Mouse (Mus musculus) thymus, postnatal 10 days (tissue): ENCODE data around the gene Rgmb.

Source experiments
- DNase-seq, 2 experiments: peaks; one replicate each; pipeline ENCODE4 v3.0.0; 2021; ENCODE audit warnings: low spot score in 2 of 2

The Rgmb gene

DNA sequence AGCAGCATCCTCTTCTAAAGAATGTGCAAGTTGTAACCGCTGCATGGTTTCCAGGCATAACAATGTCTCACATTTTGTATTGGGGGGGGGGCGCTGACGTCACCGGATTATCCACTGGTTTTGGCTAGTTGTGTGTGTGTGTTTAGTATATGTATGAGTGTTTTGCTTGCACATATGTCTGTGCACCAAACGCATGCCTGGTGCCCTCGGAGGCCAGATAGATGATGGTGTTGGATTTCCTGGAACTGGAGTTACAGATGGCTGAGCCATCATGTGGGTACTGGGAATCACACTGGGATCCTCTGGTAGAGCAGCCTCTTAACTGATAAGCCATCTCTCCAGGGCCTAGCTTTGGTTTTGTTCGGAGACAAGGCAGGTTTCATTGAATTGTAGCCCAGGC is 8.5 kb downstream of the Rgmb start:
- DNase-seq, result no peak

DNA sequence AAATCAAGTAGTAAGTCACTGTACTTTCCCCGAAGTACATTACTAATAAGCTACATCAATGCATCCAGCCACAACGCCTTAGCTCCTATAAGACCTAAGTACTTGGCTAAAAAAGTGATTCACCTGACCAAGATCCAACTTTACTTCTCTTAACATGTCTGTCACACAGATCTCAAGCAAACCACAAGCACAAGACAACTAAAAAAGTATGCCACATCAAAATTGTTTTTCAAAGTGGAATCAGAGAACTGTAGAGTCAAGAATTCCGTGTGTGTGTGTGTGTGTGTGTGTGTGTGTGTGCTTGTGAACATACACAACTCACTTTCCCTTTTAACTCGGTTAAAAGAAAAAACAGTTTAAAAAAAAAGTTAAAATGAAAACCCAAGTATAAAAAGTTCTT is 9.1 kb downstream of the Rgmb start:
- DNase-seq, result no peak

DNA sequence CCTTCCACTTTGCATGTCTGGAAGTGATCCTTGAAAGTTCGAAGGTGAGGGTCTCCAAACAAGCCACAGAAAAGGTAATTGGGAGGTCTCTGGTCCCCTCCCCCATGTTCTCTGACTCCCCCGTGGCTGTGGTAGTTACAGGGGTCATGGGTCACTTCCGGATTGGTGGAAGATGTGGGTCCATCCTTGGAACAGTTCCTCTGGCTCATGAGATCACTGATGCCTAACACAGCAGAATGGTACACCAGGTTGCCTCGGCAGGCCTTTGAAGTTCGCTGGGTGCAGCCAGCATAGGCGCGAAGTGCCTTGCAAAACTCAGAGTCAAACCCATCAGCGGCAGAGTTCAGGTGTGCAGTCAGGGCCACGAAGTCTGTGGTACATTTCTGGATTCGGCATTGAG is 10.1 kb downstream of the Rgmb start:
- DNase-seq, result no peak

DNA sequence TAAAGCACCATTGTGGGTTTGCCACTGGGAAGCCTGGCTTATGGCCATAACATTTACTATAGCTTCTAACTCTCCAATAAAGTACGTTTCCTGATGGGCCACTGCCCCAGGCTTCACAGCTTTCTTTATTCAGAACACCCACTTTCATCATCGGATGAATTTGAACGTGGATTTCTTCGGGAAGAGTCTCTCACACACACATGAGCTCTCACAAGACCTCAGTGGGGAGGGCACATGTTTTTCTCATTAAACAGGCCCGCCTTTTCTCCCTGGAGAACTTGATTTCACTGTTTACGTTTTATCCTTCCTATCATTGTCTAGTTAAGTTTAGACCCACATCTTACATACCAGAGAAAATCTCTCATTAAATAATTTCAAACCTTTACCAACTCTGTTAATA is 10.7 kb downstream of the Rgmb start:
- DNase-seq, result no peak

DNA sequence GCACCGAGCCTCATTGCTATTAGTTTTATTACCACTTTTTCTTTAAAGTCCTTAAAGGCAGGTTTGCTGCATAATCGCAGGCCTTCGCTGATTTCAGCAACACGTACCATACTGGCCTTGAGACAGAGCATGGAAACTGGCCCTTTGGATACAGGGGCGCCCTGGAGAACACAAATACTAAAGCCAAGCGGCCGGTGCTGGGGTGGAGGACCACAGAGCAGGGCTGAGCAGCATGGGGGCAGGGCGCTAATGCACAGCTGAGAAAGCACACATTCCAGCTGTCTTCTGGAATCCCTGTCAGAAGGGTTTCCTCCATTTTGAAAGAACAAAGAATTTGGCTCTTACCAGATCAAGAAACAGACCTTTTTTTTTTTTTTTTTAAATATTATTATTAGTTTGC is 12.5 kb downstream of the Rgmb start:
- DNase-seq, result no peak

DNA sequence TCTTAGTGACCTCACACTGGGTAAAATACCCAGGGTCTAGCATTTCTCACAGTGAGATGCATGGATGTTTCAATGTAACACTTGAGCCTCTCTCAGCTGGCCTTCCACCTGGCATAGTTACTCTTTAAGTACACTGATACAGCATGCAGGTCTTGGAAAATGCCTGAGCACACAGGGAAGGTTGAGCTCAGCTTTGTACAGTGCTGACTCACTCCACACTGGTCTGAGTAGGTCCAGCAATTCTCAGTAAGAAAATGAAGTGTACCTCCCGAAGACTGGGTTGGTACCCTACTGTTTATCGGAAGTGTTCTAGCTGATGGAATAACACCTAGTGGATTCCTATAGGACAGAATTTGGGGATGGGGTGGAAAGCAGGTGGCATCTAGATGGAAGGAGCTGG is 13.2 kb downstream of the Rgmb start:
- no peak for DNase-seq

DNA sequence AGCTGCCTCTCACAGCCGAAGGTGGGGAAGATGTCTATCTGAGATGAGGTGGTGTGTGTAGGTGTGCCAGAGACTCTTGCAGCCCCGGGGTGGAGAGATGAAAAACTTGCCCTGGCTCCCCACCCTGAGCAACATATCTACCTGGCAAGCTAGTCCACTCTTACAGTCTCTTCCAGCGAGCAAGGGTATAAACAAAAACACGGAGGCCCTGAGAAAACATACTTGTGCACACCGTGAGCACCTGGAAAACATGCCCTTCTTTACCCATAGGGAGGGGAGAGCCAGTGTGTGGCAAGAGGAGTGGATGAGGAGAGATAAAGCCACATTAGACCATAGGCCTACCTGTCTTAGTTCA is 13.8 kb downstream of the Rgmb start:
- no peak for DNase-seq

DNA sequence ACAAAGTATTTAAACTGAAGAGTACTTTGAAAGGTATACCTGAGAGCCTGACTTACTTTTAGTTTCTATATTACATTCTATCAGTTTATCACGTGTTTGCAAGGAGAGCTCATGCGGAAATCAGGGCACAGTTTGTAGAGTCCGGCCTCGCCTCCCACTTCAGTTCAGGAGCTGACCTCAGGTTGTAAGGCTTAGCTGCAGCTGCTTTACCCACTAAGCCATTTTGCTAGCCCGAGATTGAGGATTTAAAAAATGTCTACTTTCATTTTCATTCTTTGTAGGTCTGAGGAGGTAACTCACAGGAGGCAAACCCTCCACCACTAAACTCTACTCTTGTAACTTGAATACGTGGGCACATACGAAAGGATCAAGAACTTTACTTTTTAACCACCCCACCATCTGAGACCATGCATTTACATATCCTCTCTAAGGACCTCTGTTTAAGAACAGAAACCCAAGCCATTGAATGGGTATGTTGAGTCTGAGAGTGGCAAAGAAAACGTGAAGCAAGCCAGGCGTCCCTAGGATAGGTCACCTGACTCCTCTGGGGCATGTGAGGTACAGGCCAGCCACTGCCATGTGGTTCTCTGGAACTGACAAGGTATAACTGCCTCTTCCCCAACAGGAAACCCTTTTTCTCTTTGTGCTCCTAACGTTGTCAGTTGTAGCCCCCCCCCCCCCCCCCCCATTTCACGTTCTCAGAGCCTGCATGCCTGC is 14.3 kb downstream of the Rgmb start:
- no peak for DNase-seq

DNA sequence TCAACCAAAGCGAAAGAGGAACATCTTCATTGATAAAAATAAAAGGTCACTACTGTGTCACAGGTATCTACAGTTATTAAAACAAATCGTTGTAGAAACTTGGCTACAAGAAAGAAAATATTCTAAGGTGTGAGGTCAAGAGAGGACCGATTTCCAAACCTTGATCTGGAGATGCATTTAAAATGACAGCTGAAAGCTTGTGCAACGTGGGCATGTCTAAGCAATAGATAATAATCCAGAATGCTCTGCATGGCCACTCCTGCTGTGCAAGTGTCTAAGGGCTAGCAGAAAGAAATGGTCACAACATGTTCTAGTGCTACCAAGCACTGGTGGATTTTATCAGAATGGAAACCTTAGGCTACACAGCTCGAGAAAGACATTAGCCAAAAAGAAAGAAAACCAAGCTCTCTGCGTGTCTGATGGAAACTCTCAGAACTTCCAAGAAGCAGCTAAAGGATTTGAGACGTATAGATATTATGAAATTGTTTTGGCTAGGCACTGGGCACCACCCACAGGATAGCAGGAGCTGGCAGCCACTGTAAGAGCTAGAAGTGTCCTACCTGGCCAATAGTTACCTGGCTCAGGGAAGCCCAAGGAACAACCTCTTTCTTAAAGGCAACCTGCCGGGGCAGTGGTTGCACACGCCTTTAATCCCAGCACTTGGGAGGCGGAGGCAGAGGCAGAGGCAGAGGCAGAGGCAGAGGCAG is 15.4 kb downstream of the Rgmb start:
- no peak for DNase-seq

DNA sequence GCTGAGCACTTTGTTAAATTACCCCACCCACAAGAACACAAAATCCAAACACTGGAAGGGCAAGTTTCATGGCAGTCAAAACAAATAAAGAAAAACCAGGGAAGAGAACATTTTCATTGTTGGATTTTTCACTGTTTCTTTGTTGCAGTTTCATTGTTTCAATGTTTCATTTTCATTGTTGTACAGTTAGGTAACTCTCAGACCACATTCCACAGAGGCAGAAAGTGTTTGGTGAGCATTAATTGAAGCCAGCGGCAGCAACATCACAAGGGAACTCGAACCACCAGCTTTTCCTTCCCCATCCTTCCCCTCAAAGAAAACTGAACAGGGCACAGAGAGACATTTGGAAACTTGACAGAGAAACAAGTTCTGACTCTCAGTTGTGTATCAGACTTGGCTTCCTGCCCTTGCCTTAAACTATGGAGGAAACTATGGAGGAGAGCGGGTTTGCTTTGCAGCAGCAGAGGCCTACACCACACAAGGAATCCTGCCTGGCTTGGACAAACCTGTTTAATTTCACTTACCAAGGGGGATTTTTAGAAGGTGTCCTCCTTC is 17.1 kb downstream of the Rgmb start:
- DNase-seq, result no peak

DNA sequence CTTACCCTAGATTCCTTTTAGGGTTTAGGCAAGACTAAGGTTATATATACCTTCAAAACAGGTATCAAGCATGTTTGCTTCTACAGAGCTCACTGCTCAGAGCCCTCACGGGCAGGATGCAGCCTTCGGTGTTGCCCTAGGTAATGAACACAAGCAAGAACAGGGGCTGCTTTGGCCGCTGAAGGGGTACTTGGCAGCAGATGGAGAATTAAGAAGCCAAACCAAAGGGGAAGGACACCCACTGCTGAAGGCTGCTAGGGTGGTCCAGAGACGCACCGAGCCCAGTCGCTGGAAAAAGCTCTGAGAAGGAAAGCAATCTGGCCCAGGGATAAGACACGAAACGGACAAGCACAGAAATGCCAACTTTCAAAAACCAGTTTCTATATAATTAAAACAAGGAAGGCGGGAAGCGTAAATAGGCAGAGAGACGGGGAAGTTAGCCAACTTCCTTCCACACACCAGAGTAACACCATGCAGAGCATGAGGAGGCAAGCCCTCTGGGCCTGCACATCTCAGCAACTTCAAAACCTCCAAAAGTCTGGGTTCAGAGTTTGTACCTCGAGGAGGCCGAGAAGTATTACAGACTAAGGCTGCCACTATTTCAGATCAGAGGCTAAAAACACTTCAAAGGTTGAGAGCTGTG is 18.6 kb downstream of the Rgmb start:
- no peak for DNase-seq

DNA sequence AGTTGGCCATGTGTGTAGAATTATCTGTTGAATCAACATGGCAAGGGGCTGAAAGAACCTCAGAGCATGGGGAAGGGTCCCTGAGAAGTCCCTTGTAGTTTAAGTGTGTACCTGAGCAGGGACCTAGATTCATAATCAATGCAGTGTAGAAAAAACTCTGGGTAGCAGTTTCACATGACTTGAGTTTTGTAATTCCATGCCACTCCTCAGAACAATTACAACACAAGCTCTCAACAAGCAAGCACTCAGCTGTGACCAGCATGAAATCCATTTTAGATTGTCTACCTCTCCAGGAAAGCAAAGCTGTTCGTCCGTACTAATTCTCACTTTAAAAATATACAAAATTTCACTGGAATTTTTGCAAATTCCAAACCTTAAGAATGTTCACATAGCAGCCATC is 20.9 kb downstream of the Rgmb start:
- no peak for DNase-seq

DNA sequence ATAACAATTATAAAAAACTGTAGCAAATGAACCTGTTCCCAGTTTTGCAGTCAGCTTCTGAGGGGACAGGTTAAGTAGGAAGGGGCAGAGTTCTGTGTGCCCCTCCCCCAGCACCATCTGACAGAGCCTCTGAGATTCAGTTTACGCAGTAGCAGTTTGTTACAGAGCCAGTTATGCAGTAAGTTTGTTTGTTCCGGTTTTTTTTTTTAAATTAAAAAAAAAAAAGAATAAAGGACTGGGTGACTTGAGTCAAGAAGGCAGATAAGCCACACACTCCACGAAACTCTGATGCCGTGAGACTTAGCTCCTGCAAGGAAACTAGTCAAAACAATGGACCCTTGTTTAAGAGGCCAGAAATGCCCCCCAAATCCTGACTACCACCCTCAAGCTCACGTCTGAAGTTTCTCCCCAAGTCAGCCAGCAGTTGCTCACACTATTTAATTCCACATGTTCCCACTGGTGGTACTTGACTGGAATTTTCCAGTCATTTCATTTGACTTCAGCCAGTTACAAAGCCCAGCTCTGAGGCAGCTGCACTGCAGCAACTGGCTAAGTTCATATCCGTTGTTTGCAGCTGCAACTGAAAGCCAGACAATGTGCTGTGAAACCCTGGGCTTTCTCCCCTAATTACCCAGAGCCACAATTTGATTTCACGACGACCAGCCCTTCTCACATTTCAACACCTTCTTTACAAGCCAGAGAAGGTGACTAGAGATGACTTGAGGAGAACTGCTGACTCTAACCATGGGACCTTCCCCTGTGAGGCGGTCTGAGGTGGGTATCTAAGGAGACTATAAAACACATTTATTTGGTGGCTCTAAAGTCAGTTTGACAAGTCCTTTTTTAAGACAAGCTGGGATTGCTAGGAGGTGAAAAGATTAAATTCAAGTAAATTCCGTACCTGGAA is 22.1 kb downstream of the Rgmb start:
- DNase-seq, result no peak

DNA sequence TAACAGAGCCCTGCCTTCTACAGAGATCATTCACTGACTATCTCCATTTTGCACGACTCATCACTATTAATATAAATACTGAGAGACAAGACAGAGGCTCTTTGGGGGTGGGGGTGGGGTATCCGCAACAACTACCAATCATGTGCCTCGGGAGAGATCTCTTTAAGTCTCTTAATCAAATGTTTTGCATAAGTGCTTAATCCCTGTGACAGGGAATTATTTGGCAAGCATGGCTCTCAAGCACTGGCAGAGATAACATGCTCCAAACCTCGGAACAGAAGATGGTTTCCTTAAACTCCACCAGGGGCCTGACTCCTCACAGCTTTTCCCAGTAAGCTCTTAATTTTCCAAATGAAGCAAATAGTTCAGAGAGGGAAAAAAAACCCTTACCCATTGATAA is 22.8 kb downstream of the Rgmb start:
- no peak for DNase-seq

DNA sequence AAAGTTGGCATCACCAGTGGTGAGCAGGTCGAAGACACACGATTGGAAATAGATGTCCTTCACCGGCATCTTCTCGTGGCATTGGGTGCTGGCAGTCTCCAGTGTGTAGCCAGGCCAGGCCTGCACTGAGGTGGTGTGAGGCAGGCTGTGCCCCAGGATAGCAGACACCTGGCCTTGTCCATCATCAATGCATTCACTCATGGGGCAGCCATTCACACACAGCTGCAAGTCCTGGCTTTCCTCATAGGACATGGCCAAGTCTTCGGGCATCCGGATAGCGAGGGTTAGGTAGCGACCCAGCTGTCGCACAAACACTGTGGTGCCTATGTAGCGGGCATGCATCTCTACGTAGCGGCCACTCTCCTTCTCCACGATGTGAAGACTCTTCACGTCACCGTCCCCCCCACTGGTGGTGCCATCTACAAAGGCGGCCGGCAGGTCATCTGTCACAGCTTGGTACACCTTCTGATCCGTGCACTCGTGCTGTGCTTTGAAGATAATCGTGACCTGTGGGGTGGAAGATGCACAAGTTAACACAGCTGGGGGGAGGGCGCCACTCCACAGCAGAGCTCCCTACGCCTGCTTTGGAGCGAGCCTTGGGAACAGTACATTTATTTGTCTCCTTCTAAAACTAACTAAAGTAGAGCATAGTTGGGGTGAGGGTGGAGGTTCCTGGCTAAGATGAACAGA is 23.4 kb downstream of the Rgmb start:
- no peak for DNase-seq

DNA sequence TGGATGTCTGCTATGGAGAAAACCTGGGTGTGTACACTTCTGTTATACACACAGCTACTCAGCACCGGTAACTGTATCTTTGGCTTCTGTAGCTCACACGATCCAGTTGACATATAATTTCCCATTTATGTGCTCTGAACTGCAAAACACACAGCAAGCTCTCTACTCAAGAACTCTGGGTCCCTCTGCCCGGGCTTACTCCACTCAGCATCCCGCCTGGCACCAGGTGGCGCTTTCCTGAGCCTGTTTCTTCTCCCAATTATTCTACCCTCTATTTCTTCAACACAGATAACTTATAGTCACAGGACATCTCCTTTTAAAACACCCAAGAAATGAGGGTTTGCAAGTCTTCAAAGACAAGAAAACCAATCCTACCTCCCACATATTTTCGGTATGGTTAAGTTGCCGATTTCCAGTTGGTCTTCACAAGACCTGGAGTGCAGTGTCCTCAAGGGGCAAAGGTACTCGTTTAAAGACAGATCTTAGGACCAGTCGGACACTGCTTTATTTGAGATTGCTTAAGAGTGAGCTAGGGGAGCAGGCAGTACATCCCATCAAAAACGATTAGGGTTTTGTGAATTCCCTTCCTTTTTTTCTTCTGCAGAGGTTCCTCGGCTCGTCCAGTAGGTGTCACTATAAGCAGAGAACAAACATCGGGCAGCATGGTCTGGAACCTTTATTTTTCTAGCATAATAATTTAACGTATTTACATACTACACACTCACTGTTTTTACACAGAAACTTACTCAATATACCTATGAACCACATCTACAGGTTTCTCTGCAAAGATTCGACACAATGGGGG is 26.6 kb downstream of the Rgmb start:
- DNase-seq, result no peak

DNA sequence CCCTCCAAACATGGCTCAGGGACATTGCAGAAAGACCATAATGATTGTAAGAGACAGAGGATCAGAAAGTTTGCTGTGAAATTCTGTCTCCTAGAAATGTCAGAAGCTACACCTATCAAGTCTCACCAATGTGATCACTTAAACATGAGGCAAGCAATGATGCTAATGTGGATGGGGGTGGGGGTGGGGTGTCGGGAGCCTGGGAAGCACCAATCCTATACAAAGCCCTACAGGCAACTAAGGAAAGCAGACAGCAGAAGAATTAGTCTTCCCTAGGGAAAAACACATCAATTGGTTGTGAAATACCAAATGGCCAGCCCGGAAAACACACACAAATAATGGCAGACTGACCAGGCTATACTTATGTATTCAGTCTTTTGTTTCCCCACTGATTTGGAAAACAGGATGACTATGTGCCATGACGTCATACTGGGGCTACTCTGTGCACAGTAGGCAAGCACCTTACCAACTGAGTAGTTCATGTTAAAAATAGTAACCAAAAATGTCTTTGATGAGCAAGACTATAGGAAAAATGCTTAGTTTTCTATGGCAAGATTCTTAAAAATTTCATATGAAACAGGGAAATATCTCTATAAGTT is 31.5 kb downstream of the Rgmb start:
- DNase-seq, result no peak

DNA sequence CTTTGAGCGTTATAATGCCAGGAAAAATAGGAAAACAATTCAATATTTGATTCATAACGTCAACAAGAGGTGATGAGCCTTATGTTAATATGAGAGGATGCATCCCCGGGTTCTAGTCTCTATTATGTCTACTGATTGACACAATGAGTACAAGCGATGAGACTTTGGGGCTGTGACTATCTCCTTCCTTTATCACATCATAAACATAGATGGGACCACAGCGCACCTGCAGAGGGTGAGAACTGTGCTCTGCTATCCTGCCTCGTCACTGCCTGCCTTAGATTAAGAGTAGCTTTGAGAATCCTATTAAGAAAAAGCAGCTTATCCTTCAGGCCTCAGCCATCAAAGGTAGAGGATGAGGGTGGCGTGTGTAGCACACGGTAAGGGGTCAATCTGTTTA is 40.1 kb downstream of the Rgmb start:
- no peak for DNase-seq

DNA sequence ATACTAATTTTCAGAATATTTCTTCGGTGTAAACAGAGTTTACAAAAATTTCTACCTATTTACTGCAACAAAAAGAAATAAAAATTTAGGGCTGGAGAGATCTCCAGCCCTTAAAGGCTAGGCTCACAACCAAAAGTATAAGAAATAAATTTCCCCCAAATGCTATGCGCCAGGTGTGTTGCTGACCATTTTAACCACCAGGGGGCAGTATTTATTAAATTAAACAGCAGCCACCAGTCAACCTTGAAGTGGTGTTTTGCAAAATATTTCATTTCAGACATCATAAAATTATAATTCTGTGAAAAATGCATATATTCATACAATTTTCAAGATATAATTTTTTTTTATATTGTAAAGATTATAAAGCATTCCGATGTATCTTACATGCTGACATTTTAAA is 43.8 kb downstream of the Rgmb start:
- peak in 1 of 2 experiments; percentile 59 for DNase-seq

DNA sequence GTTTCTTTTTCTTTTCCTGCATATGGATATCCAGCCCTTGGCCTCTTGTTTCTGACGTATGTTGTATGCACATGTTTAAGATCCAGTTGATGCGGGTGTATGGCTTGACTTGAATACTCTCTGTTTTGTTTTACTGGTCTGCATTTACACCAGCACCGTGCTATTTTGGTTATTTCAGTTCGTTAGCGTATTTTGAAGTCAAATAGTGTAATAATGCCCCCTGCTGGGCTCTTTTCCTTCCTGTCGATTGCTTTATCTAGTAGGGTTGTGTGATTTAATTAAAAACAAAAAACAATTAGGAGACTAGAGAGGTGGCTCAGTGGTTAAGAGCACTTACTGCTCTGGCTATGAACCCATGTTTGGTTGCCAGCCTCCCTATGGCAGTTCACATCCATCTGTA is 52.9 kb downstream of the Rgmb start:
- DNase-seq, result peak in 1 of 2 experiments; percentile 22
